12 mouse cellular contexts compared by ENCODE assay signal in the genomic region with DNA sequence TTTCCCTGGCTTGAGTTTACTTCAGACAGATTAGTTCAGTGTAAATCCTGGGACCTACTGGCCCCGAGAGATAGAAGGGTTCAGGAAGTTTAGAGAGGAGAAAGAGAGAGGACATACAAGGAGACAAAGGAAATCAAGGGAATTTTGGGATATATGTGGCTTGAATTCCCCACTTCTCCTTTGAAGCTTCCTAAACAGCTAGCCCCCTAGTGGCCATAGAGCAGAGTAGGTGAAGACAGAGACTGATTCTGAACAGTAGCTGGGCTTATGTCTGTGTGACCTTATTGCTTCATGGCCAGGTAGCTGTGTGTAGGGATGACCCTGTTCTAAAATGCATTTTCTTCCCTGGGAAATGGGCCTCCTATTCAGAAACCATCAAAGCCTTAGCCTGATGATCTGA.
DNase-seq lines count a peak whose midpoint lies in the region; ATAC-seq lines count a peak whose summit lies in the region.
"Had no signal": no experiment of that assay in that cellular context is flagged by ENCODE, and none has a peak within 500 bp of the region (broad histone marks: within the 10 kb centered on the region; RNA-seq: fewer than 3 reads in every experiment).

No protein-coding gene starts in this region.

- peak; percentile 7 to 24 for DNase-seq in cerebellum, postnatal 14 days
- no peak for DNase-seq in cerebellum, adult 11-12 months
- DNase-seq in kidney, postnatal 10 days = peak; percentile 13
- DNase-seq in 416B (ENCODE audit: low read depth) = peak; percentile 1
- DNase-seq in embryo, embryonic 10.5 days (ENCODE audit: low spot score) = peak; percentile 78
- DNase-seq in urinary bladder, postnatal 10 days (ENCODE audit: low spot score) = no peak
- DNase-seq in left cerebral cortex, postnatal 4 days = no peak
- DNase-seq: B cell, adult 2 months; kidney, postnatal 25 days had no signal

- no peaks in the 10 kb centered on the region for H3K9me3 ChIP-seq in kidney, embryonic 14.5 days (ENCODE audit: control insufficient read depth, low read length)
- H3K9me3 ChIP-seq: embryonic facial prominence, embryonic 13.5 days; limb, embryonic 13.5 days had no signal

- H3K27ac ChIP-seq in kidney, embryonic 14.5 days (ENCODE audit: low read depth, low read length) = no peak overlapping the region
- H3K27ac ChIP-seq: embryonic facial prominence, embryonic 13.5 days; limb, embryonic 13.5 days had no signal

- intact Hi-C loops in left cerebral cortex, postnatal 4 days (cut with DNase I) = no loop called here

- 67% methylated on average over 1 of the region's 1 CpGs for WGBS in kidney, embryonic 14.5 days

- H3K36me3 ChIP-seq in kidney, embryonic 14.5 days (ENCODE audit: control insufficient read depth, insufficient read depth, low read length) = no peaks in the 10 kb centered on the region
- H3K36me3 ChIP-seq: embryonic facial prominence, embryonic 13.5 days; limb, embryonic 13.5 days had no signal

- H3K9ac ChIP-seq in kidney, embryonic 14.5 days (ENCODE audit: low read depth, low read length) = no peak overlapping the region
- H3K9ac ChIP-seq: embryonic facial prominence, embryonic 13.5 days; limb, embryonic 13.5 days had no signal

- H3K4me3 ChIP-seq in kidney, embryonic 14.5 days (ENCODE audit: low read length) = no peak overlapping the region
- H3K4me3 ChIP-seq: embryonic facial prominence, embryonic 13.5 days; limb, embryonic 13.5 days had no signal

- no peaks in the 10 kb centered on the region for H3K4me1 ChIP-seq in kidney, embryonic 14.5 days (ENCODE audit: control insufficient read depth, insufficient read depth, low read length)
- H3K4me1 ChIP-seq: embryonic facial prominence, embryonic 13.5 days; limb, embryonic 13.5 days had no signal

- H3K27me3 ChIP-seq in kidney, embryonic 14.5 days (ENCODE audit: control insufficient read depth, insufficient read depth, low read length) = no peaks in the 10 kb centered on the region
- H3K27me3 ChIP-seq: embryonic facial prominence, embryonic 13.5 days; limb, embryonic 13.5 days had no signal

- no peak for ATAC-seq in kidney, embryonic 14.5 days (ENCODE audit: low FRiP score, low TSS enrichment)

- H3K4me2 ChIP-seq in kidney, embryonic 14.5 days (replicated peaks; ENCODE audit: low read depth, low read length) = no peak overlapping the region
- H3K4me2 ChIP-seq: embryonic facial prominence, embryonic 13.5 days; limb, embryonic 13.5 days had no signal

Comparison
In these comparisons a context has a peak if more than half of its experiments do, and no peak if none do; other contexts are left out.
1. DNase-seq: peak in cerebellum, postnatal 14 days (2 of 2), kidney, postnatal 10 days (single experiment), 416B (single experiment) and embryo, embryonic 10.5 days (single experiment); none in cerebellum, adult 11-12 months (single experiment), urinary bladder, postnatal 10 days (single experiment) and left cerebral cortex, postnatal 4 days (single experiment).